Mouse (Mus musculus) ovary, adult 2 months (tissue): Measurements from ENCODE around the gene Fhl5. TPM values are rescaled to one million over a fixed set of nuclear protein-coding genes. Genes with fewer than 3 reads are reported as not detected.

Experiments
- polyA plus RNA-seq: library from polyadenylated mRNA; depleted of rRNA; stranded (reverse); fragments of >200 nt; gene quantifications from 2 replicates; pipeline ENCODE4 v1.2.3, GENCODE M21; 2012; rRNA removed

Gene Fhl5
- polyA plus RNA-seq = 0.59 and 0.85 TPM in 2 replicates

DNA sequence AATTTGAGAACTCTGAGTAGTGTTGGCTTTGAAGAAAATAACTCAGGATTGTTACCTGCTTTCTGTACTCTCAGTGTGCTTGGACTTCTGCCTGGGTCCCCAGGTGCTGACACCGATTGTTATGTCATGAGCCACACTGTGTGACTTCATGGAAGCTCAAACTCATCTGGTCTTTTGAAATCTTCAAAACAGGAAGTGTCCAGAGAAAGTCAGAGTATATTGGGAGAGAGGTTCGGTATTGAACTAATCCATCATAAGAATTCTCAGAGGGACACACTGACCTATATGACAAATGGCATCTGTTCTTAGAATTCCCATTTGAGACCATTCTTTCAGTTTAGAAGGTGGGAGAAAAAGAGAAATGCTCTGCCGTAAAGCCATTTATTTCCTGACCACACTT, at the start of gene Fhl5:
Fhl5 (minus strand) TSS at position 101 of the 400 bp plus-strand sequence.

DNA sequence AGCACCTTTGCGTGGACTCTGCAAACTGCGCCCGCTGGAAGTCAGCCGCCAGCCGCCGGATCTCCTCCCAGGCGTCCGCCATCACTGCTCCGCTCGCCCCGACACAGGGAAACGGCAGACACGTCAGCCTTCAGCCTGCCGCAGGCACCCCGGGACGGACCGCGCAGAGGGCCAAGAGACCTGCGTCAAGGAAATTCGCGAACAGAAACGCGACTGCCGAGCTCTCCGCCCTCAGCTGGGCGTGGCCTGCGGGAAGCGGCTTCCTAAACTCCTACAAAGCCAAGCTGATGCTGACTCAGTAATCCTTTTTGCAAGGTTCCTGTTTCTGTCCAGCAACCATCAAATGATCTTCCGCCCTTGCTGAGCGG, 39.0 kb upstream of the Fhl5 start, which contains the start of gene Ufl1:
Ufl1 (minus strand) TSS at position 151 of the 368 bp plus-strand sequence.

Other genes starting within 250 kb of the Fhl5 start
- 1.9 and 2.2 TPM in 2 replicates for gene Ufl1, start 38.9 kb upstream of the Fhl5 start, polyA plus RNA-seq